Mouse (Mus musculus): ENCODE measurements around the gene Olfr643. TPM values are rescaled to one million over a fixed set of nuclear protein-coding genes. Genes with fewer than 3 reads are reported as not detected.
"Not testable (repeated sequence)": the region's sequence is repeated elsewhere in the genome, so short reads cannot be mapped to it uniquely, and the experiment has no call there.

Gene Olfr643
- total RNA-seq, 2 experiments from 2014 or later, result not detected

DNA sequence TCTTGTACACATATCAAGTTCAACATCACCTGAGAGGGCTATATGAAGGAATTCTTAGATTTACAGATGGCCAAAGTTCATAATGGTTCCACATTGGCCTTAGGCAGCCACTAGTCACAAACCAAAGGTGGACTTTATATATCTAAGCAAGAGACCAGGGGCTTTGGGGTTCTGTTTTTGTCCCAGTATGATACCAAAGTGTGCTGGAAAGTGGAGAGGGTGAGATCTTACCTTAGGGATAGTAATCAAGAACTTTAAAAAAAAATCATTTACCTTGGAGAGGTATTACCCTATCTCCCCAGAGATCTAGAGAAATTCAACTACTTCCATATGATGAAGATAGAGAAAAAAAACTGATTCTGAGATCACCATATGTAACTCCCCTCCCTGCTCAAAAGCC, 120.0 kb downstream of the Olfr643 start, which contains the start of gene Olfr639:
TSS of gene Olfr639 (minus strand) at position 101 of the 400 bp plus-strand sequence.
- DNase-seq, result no peak

- no peak for DNase-seq
Measured at GRCm38 (mm10) chr7:103999124-103999523, 138.1 kb downstream of the Olfr643 start.

GRCm38 (mm10) chr7:103998446-103998845, 138.8 kb downstream of the Olfr643 start, which contains the start of gene Olfr638:
Gene Olfr638, plus strand, starts transcription at chr7:103998746.
- DNase-seq, result no peak

DNA sequence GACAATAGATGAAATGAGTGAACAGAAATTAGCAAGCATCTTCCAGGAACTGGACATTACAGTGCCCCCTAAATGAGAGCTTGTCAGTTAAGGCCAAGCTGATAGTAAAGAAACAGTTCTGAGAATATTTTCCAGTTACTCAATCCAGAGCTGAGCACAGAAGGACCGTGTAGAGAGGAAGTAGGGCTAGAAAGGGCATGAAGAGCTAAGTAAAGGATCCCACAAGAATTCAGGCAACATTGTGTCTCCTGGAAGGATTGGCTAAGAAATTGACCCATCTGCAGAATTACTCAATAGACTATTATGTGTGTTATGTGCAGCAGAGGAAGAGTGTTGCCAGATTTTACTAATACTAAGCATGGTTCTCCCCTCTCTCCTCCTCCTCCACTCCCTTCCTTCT, 165.4 kb downstream of the Olfr643 start:
- DNase-seq, result no peak

- DNase-seq, result no peak
Measured at GRCm38 (mm10) chr7:103970852-103971251, 166.4 kb downstream of the Olfr643 start, which contains the start of gene Olfr635. Gene Olfr635, plus strand, starts transcription at chr7:103971152.

DNA sequence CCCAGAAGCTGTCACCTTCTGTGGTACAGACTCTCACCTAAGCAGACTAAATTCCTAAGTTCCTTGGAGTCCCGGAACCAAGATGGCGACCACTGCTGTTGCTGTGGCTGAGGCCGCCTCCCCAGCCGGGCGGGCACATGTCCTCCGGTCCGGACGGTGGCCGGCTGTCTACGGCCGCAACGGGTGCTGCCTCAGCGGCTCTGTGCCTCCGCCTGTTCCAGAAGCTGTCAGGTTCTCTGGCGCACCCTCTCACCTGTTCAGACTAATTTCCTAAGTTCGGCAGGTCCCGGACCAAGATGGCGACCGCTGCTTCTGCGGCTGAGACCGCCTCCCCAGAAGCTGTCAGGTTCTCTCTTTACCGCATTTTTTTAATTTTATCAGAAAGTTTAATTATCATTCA, 170.3 kb downstream of the Olfr643 start:
- DNase-seq, result not testable (repeated sequence)

Other genes with a start within 250 kb of the Olfr643 start
- gene Olfr64, start 242.9 kb downstream of the Olfr643 start, total RNA-seq (2021), result not detected
- not detected for gene Olfr65, start 233.9 kb downstream of the Olfr643 start, total RNA-seq (2021)
- not detected for gene Olfr631, start 208.6 kb downstream of the Olfr643 start, total RNA-seq (2021)
- gene Olfr632, start 203.1 kb downstream of the Olfr643 start, total RNA-seq (2021), result not detected
- not detected for gene Olfr633, start 193.0 kb downstream of the Olfr643 start, total RNA-seq (2021)
- not detected for gene Olfr635, start 166.3 kb downstream of the Olfr643 start, total RNA-seq (2021)
- not detected for gene Olfr638, start 138.7 kb downstream of the Olfr643 start, total RNA-seq (2021)
- gene Olfr639, start 120.1 kb downstream of the Olfr643 start, total RNA-seq (2021), result under 1 TPM; 0.02 to 0.05 TPM
- not detected for gene Olfr640, start 111.8 kb downstream of the Olfr643 start, total RNA-seq (2021)
- not detected for gene Olfr641, start 102.0 kb downstream of the Olfr643 start, total RNA-seq (2021)
- gene Olfr642, start 84.7 kb downstream of the Olfr643 start, total RNA-seq (2021), result not detected
- not detected for gene 4930516K23Rik, start 76.0 kb downstream of the Olfr643 start, total RNA-seq (2021)
- not detected for gene Olfr644, start 65.5 kb downstream of the Olfr643 start, total RNA-seq (2021)
- not detected for gene Olfr645, start 51.9 kb downstream of the Olfr643 start, total RNA-seq (2021)
- gene Olfr646, start 32.5 kb downstream of the Olfr643 start, total RNA-seq (2021), result not detected
- gene Ubqln5, start 7.6 kb downstream of the Olfr643 start, total RNA-seq (2021), result not detected
- gene Ubqln3, start 5.9 kb upstream of the Olfr643 start, total RNA-seq (2021), result not detected
- gene Ubqlnl, start 13.2 kb upstream of the Olfr643 start, total RNA-seq (2021), result not detected
- not detected for gene Olfm5, start 27.4 kb upstream of the Olfr643 start, total RNA-seq (2021)
- gene Olfr648, start 46.0 kb upstream of the Olfr643 start, total RNA-seq (2021), result not detected
- gene Olfr649, start 58.6 kb upstream of the Olfr643 start, total RNA-seq (2021), result not detected
- under 1 TPM; 0.32 to 0.61 TPM for gene Trim6, start 81.4 kb upstream of the Olfr643 start, total RNA-seq (2021)
- gene Trim34a, start 107.1 kb upstream of the Olfr643 start, total RNA-seq (2021), result 1 to 10 TPM; 1.6 to 1.9 TPM
- gene Trim5, start 150.7 kb upstream of the Olfr643 start, total RNA-seq (2021), result 1 to 10 TPM in 1 of 2 experiments, under 1 TPM in 1; 0.92 to 1.1 TPM
- 1 to 10 TPM; 3.9 to 4.8 TPM for gene Trim12a, start 178.1 kb upstream of the Olfr643 start, total RNA-seq (2021)
- under 1 TPM in 1 of 2 experiments, not detected in 1; 0.23 TPM for gene Trim34b, start 192.1 kb upstream of the Olfr643 start, total RNA-seq (2021)
- gene Trim12c, start 216.0 kb upstream of the Olfr643 start, total RNA-seq (2021), result 1 to 10 TPM; 2.1 to 2.6 TPM
- gene Trim30b, start 232.5 kb upstream of the Olfr643 start, total RNA-seq (2021), result not detected